Mouse (Mus musculus) neural tube, embryonic 15.5 days (tissue): ENCODE measurements around the gene Kcp. TPM values are rescaled to one million over a fixed set of nuclear protein-coding genes. Genes with fewer than 3 reads are reported as not detected.

Experiments
- ATAC-seq: fragments of 200-750 bp; cut with Nextera tagmentation; 2 replicates; pipeline ENCODE4 v1.8.0; 2017; ENCODE audit warnings: mild to moderate bottlenecking, moderate TSS enrichment, moderate library complexity; ENCODE audit not compliant: low FRiP score
- H3K27ac ChIP-seq: fragments of 300-500 bp; sonication (generic); replicated peaks from 2 replicates; pipeline ENCODE4 v1.5.1; 2015; ENCODE audit warnings: mild to moderate bottlenecking, inconsistent platforms
- H3K27me3 ChIP-seq: fragments of 300-500 bp; sonication (generic); replicated peaks from 2 replicates; pipeline ENCODE4 v1.6.1; 2015; ENCODE audit warnings: inconsistent platforms
- H3K36me3 ChIP-seq: fragments of 300-500 bp; sonication (generic); 2 replicates; pipeline ENCODE4 v1.6.1; 2015; ENCODE audit warnings: inconsistent platforms
- H3K4me1 ChIP-seq: fragments of 300-500 bp; sonication (generic); 2 replicates; pipeline ENCODE4 v1.6.1; 2015; ENCODE audit warnings: inconsistent platforms
- H3K4me2 ChIP-seq: fragments of 300-500 bp; sonication (generic); 2 replicates; pipeline ENCODE4 v1.6.1; 2015; ENCODE audit warnings: inconsistent platforms, mild to moderate bottlenecking, moderate library complexity
- H3K4me3 ChIP-seq: fragments of 300-500 bp; sonication (generic); replicated peaks from 2 replicates; pipeline ENCODE4 v1.5.1; 2015; ENCODE audit warnings: mild to moderate bottlenecking, inconsistent platforms
- H3K9ac ChIP-seq: fragments of 300-500 bp; sonication (generic); replicated peaks from 2 replicates; pipeline ENCODE4 v1.6.1; 2015; ENCODE audit warnings: mild to moderate bottlenecking, inconsistent platforms
- H3K9me3 ChIP-seq: fragments of 300-500 bp; sonication (generic); replicated peaks from 2 replicates; pipeline ENCODE4 v1.6.1; 2016; ENCODE audit warnings: inconsistent platforms
- WGBS: fragments of 180-500 bp; shearing (Covaris S2); methylation state at CpG from one replicate; pipeline ENCODE4 v1.1.7; 2015; ENCODE audit warnings: mixed read lengths; 5-methylcytosine and 5-hydroxymethylcytosine counted together
- polyA plus RNA-seq: library from polyadenylated mRNA; unstranded; fragments of >200 nt; fragmentation: Nextera tagmentation; extraction: Ambion mirVana; gene quantifications from 2 replicates; pipeline ENCODE4 v1.2.1, GENCODE M21; 2015

Kcp gene
- 19.0 and 21.5 TPM in 2 replicates for polyA plus RNA-seq

- Histone ChIP-seq H3K4me1 (peaks cover 19% of the 10 kb centered on the region), H3K36me3 (no peaks in the 10 kb centered on the region), H3K4me2 (peak within 1 kb of the TSS; percentile 76), H3K27ac (0 out of 2 replicates have a peak within 1 kb of the TSS, but pooled peaks have one; percentile 8), H3K9me3 (no peaks in the 10 kb centered on the region), H3K4me3 (peak within 1 kb of the TSS; percentile 49), H3K27me3 (peaks cover 37% of the 10 kb centered on the region), H3K9ac (peak within 1 kb of the TSS; percentile 54)
- WGBS, result 1% methylated on average over 47 of the region's 47 CpGs
- peak; percentile 68 for ATAC-seq
Measured at GRCm38 (mm10) chr6:29507447-29508309, at the start of gene Kcp. Gene Kcp (minus strand): TSS chr6:29507952.

GRCm38 (mm10) chr6:29557112-29557511 lies 49.4 kb upstream of the Kcp start:
- no peaks in the 10 kb centered on the region for H3K9me3 ChIP-seq
- no peak for ATAC-seq
- H3K4me1 ChIP-seq, result no peaks in the 10 kb centered on the region
- H3K27ac ChIP-seq, result no peak overlapping the region
- no peak overlapping the region for H3K4me3 ChIP-seq
- peaks cover 74% of the 10 kb centered on the region for H3K36me3 ChIP-seq
- no peaks in the 10 kb centered on the region for H3K27me3 ChIP-seq
- no peak overlapping the region for H3K4me2 ChIP-seq
- 94% methylated on average over 2 of the region's 2 CpGs for WGBS
- no peak overlapping the region for H3K9ac ChIP-seq

- H3K36me3 ChIP-seq, result peaks cover 74% of the 10 kb centered on the region
- no peaks in the 10 kb centered on the region for H3K4me1 ChIP-seq
- H3K9me3 ChIP-seq, result no peaks in the 10 kb centered on the region
- H3K4me2 ChIP-seq, result no peak overlapping the region
- no peak overlapping the region for H3K27ac ChIP-seq
- 93% methylated on average over 2 of the region's 2 CpGs for WGBS
- no peaks in the 10 kb centered on the region for H3K27me3 ChIP-seq
- H3K4me3 ChIP-seq, result no peak overlapping the region
- no peak overlapping the region for H3K9ac ChIP-seq
- no peak for ATAC-seq
Measured at GRCm38 (mm10) chr6:29552526-29552925, 44.8 kb upstream of the Kcp start.

- H3K4me1 ChIP-seq, result no peaks in the 10 kb centered on the region
- peaks cover 70% of the 10 kb centered on the region for H3K36me3 ChIP-seq
- H3K9ac ChIP-seq, result no peak overlapping the region
- H3K9me3 ChIP-seq, result no peaks in the 10 kb centered on the region
- no peak overlapping the region for H3K27ac ChIP-seq
- H3K4me2 ChIP-seq, result no peak overlapping the region
- no peak for ATAC-seq
- WGBS, result 100% methylated on average over 1 of the region's 1 CpGs
- H3K27me3 ChIP-seq, result no peaks in the 10 kb centered on the region
- no peak overlapping the region for H3K4me3 ChIP-seq
Measured at GRCm38 (mm10) chr6:29548086-29548485, 40.3 kb upstream of the Kcp start.

- H3K4me1 ChIP-seq, result no peaks in the 10 kb centered on the region
- H3K4me2 ChIP-seq, result no peak overlapping the region
- no peak for ATAC-seq
- no peak overlapping the region for H3K27ac ChIP-seq
- no peak overlapping the region for H3K4me3 ChIP-seq
- H3K27me3 ChIP-seq, result no peaks in the 10 kb centered on the region
- no peak overlapping the region for H3K9ac ChIP-seq
- peaks cover 70% of the 10 kb centered on the region for H3K36me3 ChIP-seq
- H3K9me3 ChIP-seq, result no peaks in the 10 kb centered on the region
Measured at GRCm38 (mm10) chr6:29547582-29547981, 39.8 kb upstream of the Kcp start.

GRCm38 (mm10) chr6:29545611-29546010 lies 37.9 kb upstream of the Kcp start:
- 96% methylated on average over 2 of the region's 2 CpGs for WGBS
- H3K27me3 ChIP-seq, result no peaks in the 10 kb centered on the region
- no peak overlapping the region for H3K27ac ChIP-seq
- H3K4me2 ChIP-seq, result no peak overlapping the region
- H3K36me3 ChIP-seq, result peaks cover 67% of the 10 kb centered on the region
- H3K4me3 ChIP-seq, result no peak overlapping the region
- ATAC-seq, result no peak
- no peaks in the 10 kb centered on the region for H3K4me1 ChIP-seq
- H3K9me3 ChIP-seq, result no peaks in the 10 kb centered on the region
- no peak overlapping the region for H3K9ac ChIP-seq

- peaks cover 41% of the 10 kb centered on the region for H3K36me3 ChIP-seq
- no peak overlapping the region for H3K9ac ChIP-seq
- no peak for ATAC-seq
- no peaks in the 10 kb centered on the region for H3K4me1 ChIP-seq
- no peak overlapping the region for H3K4me2 ChIP-seq
- no peaks in the 10 kb centered on the region for H3K27me3 ChIP-seq
- H3K9me3 ChIP-seq, result no peaks in the 10 kb centered on the region
- no peak overlapping the region for H3K4me3 ChIP-seq
- WGBS, result 100% methylated on average over 1 of the region's 1 CpGs
- no peak overlapping the region for H3K27ac ChIP-seq
Measured at GRCm38 (mm10) chr6:29540956-29541355, 33.2 kb upstream of the Kcp start.

GRCm38 (mm10) chr6:29540223-29540622 lies 32.5 kb upstream of the Kcp start:
- no peak overlapping the region for H3K4me3 ChIP-seq
- no peak for ATAC-seq
- peaks cover 34% of the 10 kb centered on the region for H3K36me3 ChIP-seq

GRCm38 (mm10) chr6:29539502-29539901 lies 31.8 kb upstream of the Kcp start:
- Histone ChIP-seq H3K9ac (no peak overlapping the region), H3K27me3 (no peaks in the 10 kb centered on the region), H3K27ac (no peak overlapping the region), H3K36me3 (peaks cover 27% of the 10 kb centered on the region), H3K4me3 (no peak overlapping the region), H3K4me1 (no peaks in the 10 kb centered on the region), H3K9me3 (no peaks in the 10 kb centered on the region), H3K4me2 (no peak overlapping the region)
- no peak; the same call in 1 of the 2 replicates for ATAC-seq
- WGBS, result 89% methylated on average over 8 of the region's 8 CpGs

More at GRCm38 (mm10) chr6:29540223-29540622, 32.5 kb upstream of the Kcp start:
- no peak overlapping the region for H3K9ac ChIP-seq
- 70% methylated on average over 6 of the region's 6 CpGs for WGBS
- H3K27ac ChIP-seq, result no peak overlapping the region
- H3K4me2 ChIP-seq, result no peak overlapping the region
- no peaks in the 10 kb centered on the region for H3K9me3 ChIP-seq
- H3K27me3 ChIP-seq, result no peaks in the 10 kb centered on the region
- H3K4me1 ChIP-seq, result no peaks in the 10 kb centered on the region

- 82% methylated on average over 3 of the region's 3 CpGs for WGBS
- Histone ChIP-seq H3K4me3 (no peak overlapping the region), H3K4me1 (no peaks in the 10 kb centered on the region), H3K9me3 (no peaks in the 10 kb centered on the region), H3K27ac (no peak overlapping the region), H3K9ac (no peak overlapping the region), H3K36me3 (peaks cover 14% of the 10 kb centered on the region), H3K4me2 (no peak overlapping the region), H3K27me3 (no peaks in the 10 kb centered on the region)
- no peak for ATAC-seq
Measured at GRCm38 (mm10) chr6:29537221-29537620, 29.5 kb upstream of the Kcp start.

GRCm38 (mm10) chr6:29536651-29537193 lies 29.0 kb upstream of the Kcp start:
- Histone ChIP-seq H3K4me2 (no peak overlapping the region), H3K9me3 (no peaks in the 10 kb centered on the region), H3K36me3 (peaks cover 9% of the 10 kb centered on the region), H3K4me3 (no peak overlapping the region), H3K27me3 (0 out of 2 replicates have a peak, but pooled peaks cover under 1% of the 10 kb centered on the region), H3K9ac (no peak overlapping the region), H3K27ac (no peak overlapping the region), H3K4me1 (no peaks in the 10 kb centered on the region)
- WGBS, result 71% methylated on average over 4 of the region's 4 CpGs
- ATAC-seq, result peak; percentile 46; the same call in 1 of the 2 replicates

- no peaks in the 10 kb centered on the region for H3K4me1 ChIP-seq
- H3K4me3 ChIP-seq, result no peak overlapping the region
- H3K27me3 ChIP-seq, result peaks cover 14% of the 10 kb centered on the region
- H3K9me3 ChIP-seq, result no peaks in the 10 kb centered on the region
- no peak; the same call in 1 of the 2 replicates for ATAC-seq
- no peak overlapping the region for H3K9ac ChIP-seq
- H3K4me2 ChIP-seq, result no peak overlapping the region
- H3K27ac ChIP-seq, result no peak overlapping the region
- no peaks in the 10 kb centered on the region for H3K36me3 ChIP-seq
- 81% methylated on average over 6 of the region's 6 CpGs for WGBS
Measured at GRCm38 (mm10) chr6:29535316-29535715, 27.6 kb upstream of the Kcp start.
